Mouse (Mus musculus) large intestine, adult 2 months (tissue): ENCODE data around the gene Smim5. TPM values are rescaled to one million over a fixed set of nuclear protein-coding genes. Genes with fewer than 3 reads are reported as not detected.

Experiments
- DNase-seq: peaks from one replicate; pipeline ENCODE4 v3.0.0-alpha.2; 2012; ENCODE audit warnings: low read depth, low spot score
- WGBS: fragments of 180-500 bp; shearing (Covaris S2); methylation state at CpG from one replicate; pipeline ENCODE4 v1.1.7; 2018; 5-methylcytosine and 5-hydroxymethylcytosine counted together
- polyA plus RNA-seq: library from polyadenylated mRNA; depleted of rRNA; stranded (reverse); fragments of >200 nt; gene quantifications from 2 replicates; pipeline ENCODE4 v1.2.3, GENCODE M21; 2012

The Smim5 gene
- polyA plus RNA-seq, 1 experiment: 6.3 TPM

DNA sequence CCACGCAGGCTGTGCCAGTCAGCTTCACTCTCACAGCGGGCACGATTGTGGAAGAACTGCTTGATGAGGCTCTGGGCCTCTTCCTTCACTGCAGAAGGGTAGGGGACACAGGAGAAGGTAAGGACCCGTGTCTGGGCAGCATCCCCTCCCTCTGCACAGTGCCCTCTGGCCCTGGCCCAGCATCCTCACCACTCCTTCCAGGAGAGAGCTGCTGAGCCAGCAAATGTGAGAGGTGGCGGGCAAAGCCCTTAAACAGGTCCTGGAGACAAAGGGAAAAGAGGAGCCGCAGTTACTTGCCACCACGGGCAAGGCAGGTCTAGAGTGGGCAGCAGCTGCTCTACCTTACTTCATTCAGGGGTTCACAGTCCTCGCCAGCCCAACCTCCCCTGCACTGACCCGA lies 6.7 kb upstream of the Smim5 start:
- 85% methylated on average over 9 of the region's 9 CpGs for WGBS
- DNase-seq: no peak

DNA sequence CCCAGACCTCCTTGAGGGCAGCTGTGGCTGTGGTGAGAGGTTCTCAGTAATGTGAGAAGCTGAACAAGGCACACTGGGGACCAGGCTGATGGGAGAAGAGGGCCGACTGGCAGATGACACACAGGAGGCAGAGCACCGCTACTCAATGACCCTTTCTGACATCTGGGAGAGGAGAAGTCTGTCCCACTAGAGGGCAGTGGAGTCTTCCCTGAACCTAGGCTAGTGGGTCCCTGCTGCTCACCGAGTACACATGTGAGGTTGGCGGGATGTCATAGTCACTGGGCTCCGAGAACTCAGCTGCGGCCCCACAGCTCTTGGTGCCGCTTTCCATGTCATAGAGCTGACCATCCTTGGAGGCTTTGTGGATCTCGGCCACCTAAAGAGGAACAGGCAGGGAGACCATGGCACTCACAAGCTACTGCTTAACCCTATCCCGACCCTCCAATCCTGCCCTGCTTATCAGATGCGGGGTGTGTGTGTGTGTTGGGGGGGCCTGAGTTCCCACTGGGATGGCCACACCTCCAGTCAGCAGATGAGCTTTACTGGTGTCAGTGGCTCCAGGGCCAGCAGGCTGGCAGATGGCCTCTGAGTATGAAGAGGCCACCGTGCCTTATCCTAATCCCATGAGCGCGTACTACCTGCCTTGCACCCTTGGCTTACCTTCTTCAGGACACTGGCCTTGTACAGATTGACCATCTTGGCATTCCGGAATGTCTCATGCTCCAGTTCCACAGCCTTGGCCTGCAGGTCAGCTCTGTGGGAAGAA lies 4.8 kb upstream of the Smim5 start:
- DNase-seq: no peak
- WGBS: 75% methylated on average over 14 of the region's 14 CpGs

DNA sequence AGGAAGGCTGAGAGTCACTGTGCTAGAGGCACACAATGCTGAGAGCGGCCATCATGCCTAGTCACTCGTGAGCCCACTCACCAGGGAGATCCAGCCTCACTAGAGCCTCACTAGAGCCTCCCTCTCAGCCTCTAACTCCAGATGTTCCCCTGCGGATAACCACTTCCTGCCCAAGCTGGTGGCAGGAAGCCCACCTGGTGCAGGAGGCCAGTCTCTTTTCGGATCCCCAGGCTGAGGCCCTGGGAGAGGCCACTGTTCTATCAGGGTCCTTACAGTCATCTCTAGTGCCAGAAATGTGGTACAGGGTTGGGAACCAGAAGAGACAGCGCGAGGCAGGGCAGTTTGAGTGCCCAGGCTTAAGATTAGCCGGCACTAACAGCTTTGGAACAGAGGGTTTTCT lies 1.3 kb upstream of the Smim5 start:
- no peak for DNase-seq
- 86% methylated on average over 7 of the region's 7 CpGs for WGBS

DNA sequence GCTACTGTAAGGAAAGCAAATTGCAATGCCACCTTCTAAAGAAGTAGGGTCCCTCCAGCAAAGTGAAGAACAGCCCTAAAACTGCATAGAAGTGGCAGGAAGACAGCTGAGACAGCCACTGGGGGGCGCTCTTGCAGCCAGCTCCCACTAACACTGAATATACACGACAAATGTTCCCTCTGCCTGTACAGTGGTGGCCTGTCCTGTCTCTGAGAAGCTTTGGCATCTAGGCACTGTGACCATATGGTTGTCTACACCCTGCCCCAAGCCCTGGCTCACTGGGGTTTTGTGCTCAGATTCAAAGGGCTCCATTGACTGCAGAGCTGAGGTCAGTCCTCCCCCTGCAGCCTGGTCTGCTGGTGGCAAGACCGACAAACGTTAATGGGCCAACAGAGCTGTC lies 880 bp upstream of the Smim5 start:
- DNase-seq: no peak
- 25% methylated on average over 4 of the region's 4 CpGs for WGBS

DNA sequence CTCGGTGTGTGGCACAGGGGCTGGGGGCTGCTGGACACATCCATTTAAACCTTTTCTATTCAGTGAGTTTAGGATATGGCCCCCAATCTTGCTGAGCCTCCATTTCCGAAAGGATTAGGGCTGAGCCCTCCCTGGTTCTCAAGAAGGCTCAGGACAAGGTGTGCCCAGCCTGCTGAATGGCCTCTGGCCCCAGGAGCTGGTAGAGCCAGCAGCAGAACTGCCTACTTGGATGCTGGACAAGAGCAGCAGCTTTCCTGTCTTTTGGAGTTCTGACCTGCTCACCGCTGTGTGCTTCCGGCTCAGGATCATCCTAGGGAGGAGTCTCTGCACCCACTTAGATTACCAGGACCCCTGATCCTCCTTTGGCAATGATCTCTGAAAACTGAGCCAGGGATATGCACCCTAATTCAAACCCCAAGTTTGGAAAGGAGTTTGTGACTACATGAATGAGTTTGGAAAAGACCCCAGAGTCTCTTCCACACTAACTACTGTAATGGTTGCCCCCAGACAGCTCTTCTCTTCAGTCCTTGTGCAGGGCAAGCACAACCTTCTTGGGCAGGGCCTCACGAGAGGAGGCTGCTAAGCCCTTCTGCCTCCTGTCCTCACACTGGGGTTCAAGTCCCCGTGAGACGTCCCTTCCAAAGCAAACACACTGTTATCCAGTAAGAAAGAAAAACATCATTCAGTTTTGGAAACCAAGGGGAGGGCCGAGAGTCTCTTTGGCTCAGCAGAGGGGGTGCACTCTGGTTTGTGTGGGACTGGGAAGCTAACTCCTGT lies 983 bp downstream of the Smim5 start:
- WGBS: 55% methylated on average over 8 of the region's 8 CpGs
- DNase-seq: no peak

DNA sequence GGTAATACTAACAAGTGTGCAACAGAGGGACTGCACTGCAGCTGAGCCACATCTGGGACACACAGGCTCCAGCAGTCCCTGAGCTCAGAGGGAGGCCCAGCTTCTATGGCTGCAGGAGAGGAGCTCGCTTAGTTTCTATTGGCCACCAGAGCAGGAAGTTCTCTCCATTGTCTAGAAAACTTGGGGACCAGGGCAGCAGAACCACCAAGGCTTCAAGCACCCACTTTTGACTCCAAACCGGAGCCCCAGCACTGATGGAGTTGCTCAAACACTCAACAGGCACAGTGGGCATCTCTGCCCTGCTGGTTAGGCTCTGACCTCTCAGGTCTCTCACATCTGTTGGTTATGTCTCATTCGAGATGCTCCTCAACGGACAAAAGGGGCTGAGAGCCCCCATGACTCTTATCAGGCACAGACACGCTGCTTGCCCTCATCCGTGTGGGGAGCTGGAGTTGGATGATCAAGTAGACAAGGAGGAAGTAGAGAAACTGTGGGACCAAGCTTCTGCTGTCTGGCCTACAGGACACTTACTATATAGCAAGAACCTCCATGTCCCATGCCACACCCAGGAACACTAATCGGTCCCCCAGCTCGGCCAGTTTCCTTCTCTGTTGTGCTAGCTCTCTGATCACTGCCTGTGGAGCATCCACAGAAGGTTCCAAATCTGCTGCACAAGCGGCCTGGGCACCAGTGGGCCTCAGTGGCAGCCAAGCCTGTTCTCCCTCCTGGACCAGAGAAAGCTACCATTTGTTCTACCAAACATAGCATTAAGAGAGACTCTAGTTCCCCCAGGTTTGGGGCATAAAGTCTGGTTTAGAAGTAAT lies 1.8 kb downstream of the Smim5 start:
- DNase-seq: no peak
- WGBS: 81% methylated on average over 9 of the region's 9 CpGs

DNA sequence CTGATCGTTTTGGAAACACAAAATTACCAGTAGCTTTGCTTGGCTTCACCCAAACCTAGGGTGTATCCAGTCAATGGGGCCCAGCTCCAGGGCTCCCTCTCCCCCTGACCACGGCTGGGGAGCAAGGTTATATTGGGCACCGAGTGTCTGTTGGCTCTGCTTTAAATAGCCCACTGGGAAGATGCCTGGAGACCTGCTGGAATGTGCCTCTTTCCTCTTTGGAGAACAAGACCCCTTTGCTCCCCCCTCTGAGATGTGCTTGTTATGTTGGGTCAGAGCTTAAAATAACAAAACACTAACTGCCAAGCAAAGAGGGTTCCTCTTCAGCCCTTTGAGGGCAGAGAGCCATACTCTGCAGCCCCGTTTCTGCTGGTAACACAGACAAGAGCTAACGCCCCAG lies 2.4 kb downstream of the Smim5 start:
- 62% methylated on average over 5 of the region's 5 CpGs for WGBS
- no peak for DNase-seq

DNA sequence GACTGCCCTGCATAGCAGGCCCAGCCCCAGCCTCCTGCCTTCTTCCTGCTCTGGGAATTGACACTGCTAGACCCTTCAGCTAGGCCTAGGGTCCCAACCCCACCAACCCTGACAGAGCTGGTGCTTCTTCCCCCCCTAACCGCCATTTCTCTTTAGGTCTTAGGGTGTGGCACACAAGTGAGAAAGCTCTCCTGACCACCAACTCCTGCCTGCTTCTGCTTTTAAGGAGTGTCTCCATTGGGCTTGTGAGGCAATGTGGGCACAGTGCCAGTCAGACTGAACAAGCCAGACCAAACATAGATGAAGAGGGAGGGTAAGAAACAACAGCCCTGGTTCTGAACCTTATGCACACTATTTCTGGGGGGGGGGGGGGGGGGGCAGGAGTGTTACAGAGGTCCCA lies 3.1 kb downstream of the Smim5 start:
- 23% methylated on average over 1 of the region's 1 CpGs for WGBS
- no peak for DNase-seq

DNA sequence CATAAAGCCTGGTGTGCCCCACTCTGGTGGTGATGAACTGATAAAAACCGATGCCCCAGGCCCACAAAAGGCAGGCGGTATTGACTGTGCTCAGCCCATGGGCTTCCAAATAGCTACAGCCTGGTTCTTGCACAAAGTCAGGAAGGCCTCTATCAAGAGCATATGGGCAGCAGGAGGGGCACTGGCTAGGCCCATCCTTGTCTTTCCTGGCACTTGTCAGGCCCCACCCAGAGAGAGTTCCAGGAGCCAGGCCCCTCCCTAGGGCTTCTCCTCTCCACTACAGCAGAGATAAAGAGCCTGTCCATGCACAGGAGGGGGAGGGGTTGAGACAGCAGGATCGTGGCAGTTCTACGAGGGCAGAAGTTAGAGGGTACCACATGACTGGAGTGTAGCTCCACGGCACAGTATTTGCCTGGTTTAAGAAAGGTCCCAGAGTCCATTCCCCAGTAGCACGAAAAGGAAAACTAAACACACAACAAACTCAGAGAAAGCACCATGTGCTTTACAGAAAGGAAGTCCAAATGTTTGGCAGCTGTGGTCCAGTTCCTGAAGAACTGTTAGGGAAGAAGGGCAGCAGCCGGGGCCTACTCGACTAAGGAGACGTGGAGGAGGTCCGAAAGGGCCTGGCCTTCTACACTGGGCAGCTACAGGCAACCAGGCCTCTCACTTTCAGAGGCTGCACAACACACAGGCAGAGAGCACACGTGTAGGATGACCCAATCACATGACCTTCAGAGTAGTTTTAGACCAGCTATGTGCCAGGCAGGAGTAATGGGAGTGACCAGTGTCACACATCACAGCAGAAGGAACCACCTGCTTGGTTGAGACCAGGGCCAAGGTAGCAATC lies 3.8 kb downstream of the Smim5 start:
- 28% methylated on average over 11 of the region's 11 CpGs for WGBS
- no peak for DNase-seq

DNA sequence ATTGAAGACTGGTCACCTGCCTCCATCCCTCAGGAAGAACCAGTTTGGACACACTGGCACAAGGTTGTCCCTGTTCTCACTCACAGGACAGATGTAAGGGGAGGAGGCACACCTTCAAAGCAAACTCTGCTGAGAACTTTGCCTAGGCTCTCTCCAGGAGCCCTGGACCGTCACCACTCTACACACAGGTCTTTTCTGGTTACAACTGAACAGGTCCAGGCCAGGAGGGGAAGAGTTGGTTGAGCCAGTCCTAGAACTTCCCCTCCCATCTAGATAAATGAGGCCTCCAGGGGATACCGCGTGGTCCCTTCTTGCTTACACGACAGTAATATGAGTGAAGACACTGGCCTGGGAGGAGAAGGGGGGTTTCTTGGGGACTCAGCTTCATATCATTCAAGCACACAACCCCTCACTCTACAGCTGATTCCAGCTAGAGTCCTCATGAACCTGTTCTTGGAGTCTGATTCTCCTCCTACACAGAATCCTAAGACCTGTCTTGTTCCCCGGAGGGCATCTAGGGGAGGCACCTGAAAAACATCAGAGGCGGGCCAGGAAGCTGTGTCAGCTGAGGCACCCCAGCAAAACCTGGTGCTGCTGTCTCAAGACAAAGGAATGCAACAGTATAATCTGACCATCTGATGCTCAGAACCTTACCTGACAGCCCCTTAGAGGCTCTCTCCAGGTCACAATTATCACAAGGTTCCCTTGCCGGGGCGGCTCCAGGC lies 4.6 kb downstream of the Smim5 start:
- DNase-seq: no peak

DNA sequence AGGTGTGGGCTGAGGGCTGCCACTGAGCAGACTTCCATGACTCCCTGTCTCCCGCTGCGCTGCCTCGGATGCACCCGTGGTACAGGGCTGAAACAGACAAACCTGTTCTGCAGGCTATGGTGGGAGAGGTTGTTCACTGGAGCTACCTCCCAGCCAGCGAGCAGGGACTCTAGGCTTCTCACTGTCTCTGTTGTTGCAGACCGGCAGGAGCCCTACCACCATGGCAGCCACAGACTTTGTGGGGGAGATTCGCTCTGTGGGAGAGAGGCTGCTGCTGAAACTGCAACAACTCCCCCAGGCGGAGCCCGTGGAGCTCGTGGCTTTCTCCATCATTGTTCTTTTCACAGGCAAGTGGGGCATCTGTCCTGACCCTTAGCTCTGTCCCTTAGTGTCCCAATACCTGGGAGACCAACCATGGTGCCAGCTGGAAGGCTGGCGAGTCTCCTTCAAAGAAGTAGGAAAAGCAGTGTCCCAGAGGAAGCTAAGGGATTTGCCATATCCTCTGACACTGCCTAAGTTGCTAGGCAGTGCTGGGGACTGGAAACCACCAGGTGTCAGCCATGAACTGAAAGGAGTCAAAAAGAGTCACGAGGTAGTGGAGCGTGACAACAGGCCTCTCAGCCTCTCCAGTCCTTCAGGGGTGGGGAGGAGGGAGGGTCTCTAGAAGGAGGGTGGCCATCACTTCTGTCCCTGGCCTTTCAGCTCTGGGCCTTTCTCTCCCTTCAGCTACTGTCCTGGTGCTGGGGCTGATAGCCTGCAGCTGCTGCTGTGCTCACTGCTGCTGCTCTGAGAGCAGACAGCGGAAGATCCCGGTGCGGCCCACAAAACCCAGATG lies 5.4 kb downstream of the Smim5 start:
- no peak for DNase-seq
- 47% methylated on average over 16 of the region's 16 CpGs for WGBS

More for the DNA sequence above, 4.6 kb downstream of the Smim5 start:
- 41% methylated on average over 8 of the region's 8 CpGs for WGBS

DNA sequence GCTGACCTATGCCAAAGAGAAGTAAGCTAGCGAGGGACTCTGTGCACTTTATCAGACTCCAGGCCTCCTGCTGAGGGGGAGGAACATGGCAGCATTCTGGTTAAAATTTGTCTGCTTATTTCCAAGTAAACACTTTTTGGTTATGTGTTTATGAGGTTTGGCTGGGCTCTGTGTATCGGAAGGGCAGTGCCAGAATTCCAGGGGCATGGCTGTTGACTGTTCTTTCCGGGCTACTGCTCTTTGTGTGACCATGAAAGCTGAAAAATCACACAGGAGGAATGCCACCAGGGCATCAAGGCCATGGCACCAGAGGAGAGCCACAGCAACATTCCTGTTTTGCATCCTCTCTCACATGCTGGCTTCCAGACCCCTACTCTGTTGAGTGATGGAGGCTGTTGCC lies 6.3 kb downstream of the Smim5 start:
- WGBS: 43% methylated on average over 3 of the region's 3 CpGs
- no peak for DNase-seq

DNA sequence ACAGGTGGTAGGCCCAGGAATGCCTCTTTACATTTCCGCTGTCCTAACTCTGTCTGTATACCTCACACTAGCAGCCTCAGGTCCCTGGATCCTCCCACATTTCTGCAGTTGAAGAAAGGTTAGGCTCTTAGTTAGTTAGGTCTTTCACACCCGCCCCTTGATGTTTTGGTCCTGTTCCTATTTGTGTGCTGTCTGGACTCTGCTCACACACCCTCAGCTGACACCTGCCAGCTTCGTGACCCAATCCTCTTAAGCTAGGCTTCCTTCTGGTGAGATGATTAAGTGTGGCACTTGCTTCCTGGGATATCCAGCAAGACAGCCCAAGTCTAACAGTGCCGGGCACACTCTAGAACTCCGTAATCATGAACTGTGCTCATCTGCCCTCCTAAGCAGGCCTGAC lies 6.8 kb downstream of the Smim5 start:
- DNase-seq: no peak
- WGBS: 59% methylated on average over 5 of the region's 5 CpGs

DNA sequence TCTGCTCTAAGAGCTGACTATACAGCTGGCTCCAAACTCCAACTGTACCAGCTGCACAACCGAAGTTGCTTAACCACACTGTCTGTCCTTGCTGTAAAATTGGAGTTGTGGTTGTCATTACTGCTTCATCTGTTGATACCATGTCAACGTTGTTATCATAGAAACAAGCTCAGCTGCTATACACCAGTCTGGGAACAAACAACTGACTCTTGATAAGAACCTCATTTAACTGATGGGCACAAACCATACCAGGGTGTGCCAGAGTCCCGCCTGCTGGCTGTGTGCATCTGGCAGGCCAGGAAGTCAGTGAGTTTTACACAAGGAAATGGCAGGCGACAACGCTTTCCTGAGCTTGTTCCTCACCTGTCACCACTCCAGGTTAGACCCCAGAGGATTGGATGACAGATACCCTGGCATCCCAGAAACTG lies 11.4 kb downstream of the Smim5 start:
- 31% methylated on average over 5 of the region's 5 CpGs for WGBS
- DNase-seq: peak; percentile 78

DNA sequence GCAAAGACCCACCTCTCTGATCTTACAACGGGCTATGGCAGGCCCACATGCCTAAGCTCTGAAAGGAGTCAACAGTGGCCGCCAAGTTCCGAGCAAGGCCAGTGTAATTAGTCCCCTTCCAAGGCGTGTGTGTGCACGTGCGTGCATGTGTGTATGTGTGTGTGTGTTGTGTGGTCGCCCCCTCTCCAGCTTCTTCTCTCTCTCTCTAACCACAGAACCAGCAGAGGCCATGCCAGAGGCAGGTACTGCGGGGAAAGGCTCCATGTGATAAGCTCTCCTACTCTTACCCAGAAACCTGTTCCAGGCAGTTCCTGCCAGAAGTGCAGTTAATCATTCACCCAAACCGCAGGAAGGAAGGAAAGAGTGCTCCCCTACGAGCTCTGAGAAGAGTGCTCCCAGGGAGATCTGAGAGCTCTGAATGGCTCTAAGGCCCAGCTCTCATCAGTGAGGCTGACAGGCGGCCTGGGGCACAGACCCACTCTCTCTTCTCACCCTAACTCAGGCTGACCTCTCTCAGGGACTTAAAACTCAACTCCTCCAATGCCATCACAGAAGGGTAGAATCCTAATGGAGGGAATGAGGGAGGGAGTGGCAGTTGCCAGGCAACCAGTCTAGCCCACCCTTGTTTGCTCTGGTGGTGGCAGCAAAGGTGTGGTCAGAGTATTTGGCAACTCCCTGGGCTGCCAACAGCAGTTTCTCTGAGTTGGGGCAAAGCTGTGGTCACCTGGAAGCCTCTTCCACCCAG lies 12.0 kb downstream of the Smim5 start, which contains the start of gene Smim6:
Smim6 (plus strand) TSS at position 386 of the 745 bp plus-strand sequence.
- DNase-seq: peak; percentile 91
- WGBS: 26% methylated on average over 11 of the region's 11 CpGs

DNA sequence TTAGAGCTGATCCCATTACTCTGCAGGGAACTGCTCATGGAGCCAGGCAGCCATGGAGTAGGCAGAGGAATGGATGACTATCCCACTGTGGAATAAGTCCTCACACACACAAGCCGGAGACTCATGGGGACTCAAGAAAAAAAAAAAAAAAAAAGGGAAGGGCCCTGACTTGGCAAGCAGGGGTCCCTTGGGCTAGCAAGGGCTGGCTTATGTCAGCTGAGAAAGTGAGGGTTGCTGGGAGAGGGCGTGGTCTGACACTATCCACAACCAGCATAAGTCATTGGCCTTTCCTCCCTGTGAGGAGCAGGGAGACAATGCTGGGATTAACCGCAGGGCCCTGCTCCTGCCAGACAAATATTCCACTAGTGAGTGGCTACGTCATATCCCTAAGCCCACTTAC lies 16.8 kb downstream of the Smim5 start:
- DNase-seq: no peak
- 84% methylated on average over 4 of the region's 4 CpGs for WGBS

DNA sequence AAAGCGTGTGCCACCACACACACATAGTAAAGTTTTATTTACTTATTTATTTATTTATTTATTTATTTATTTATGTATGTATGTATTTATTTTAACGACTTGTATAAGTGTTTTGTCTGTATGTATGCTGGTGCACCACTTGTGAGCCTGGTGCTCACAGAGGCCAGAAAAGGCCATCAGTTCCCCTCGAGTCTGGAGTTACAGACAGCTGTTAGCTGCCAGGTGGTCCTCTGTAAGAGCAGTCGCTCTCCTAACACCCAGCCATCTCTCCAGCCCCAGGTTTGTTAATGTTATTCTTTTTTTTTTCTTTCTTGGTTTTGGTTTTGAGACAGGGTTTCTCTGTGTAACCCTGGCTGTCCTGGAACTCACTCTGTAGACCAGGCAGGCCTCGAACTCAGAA lies 18.9 kb downstream of the Smim5 start:
- no peak for DNase-seq
- 88% methylated on average over 5 of the region's 5 CpGs for WGBS
